Mouse (Mus musculus): ENCODE results near the gene Eral1.

The Eral1 gene

GRCm38 (mm10) chr11:78079961-78080921 lies at the start of gene Eral1:
TSS of gene Eral1 (minus strand) at chr11:78080383.
- DNase-seq (ENCODE audit: low read depth, low spot score): peak; percentile 75

DNA sequence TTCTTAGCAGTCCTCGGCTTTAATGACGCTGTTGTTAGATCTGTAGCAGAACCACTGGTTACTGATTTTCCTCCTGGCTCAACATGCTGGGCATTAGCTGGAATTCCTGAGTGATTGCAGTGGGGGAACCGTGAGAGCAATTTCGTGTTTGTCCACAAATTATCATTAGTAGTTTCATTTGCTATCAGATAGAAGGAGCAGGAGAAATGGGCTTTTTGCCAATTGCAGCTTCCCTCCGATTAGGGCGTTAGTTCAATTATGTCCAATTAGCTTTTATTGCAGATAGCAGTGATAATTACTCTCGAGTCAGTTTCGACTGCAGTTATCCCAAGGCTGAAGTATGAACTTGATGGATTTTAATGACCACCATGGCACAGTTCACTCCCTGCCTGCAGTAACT lies 49.3 kb upstream of the Eral1 start:
- DNase-seq (ENCODE audit: low read depth, low spot score): no peak

DNA sequence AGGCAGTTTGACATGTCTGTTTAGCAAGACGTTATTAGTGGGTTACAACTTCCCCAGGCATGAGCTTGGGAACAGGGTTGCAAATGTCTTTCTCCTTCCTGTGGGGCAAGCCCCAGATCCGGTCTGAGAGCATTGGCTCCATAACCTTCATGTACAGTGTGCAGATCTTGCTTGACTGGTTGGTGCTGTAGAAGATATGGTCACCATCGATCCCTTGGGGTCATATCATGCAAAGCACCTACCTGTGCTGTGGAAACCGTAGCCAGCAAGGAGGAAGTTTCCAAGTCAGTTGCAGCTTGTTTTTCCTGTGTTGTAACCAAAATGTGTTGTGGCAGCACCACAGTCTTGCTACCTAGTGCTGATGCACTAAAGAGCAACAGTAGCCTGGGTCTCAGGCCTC lies 46.6 kb upstream of the Eral1 start:
- DNase-seq (ENCODE audit: low read depth, low spot score): no peak

GRCm38 (mm10) chr11:78125691-78126090 lies 45.5 kb upstream of the Eral1 start:
- no peak for DNase-seq (ENCODE audit: low read depth, low spot score)

- peak; percentile 31 for DNase-seq (ENCODE audit: low read depth, low spot score)
These were observed 43.6 kb upstream of the Eral1 start for GRCm38 (mm10) chr11:78123782-78124181.

DNA sequence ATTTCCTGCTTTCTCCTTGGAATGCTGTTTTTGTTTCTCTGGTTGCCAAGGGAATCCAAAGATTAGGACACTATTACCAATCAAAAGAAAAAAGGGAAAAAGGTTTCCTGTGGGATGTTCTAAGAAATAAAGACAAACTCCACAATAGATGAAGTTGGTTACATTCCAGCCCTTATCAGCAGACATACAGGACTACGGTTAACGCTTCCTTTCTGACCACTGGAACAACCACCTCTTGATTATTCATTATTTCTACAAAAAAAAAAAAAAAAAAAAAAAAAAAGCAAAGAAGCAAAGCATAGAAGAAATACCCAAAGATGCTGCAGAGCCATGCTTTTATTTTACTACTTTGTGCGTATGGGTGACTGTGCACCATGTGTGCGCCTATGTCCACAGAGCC lies 42.6 kb upstream of the Eral1 start:
- no peak for DNase-seq (ENCODE audit: low read depth, low spot score)

- DNase-seq (ENCODE audit: low read depth, low spot score): no peak
These were observed 41.0 kb upstream of the Eral1 start for GRCm38 (mm10) chr11:78121176-78121575.

GRCm38 (mm10) chr11:78119898-78120297 lies 39.7 kb upstream of the Eral1 start:
- DNase-seq (ENCODE audit: low read depth, low spot score): no peak

DNA sequence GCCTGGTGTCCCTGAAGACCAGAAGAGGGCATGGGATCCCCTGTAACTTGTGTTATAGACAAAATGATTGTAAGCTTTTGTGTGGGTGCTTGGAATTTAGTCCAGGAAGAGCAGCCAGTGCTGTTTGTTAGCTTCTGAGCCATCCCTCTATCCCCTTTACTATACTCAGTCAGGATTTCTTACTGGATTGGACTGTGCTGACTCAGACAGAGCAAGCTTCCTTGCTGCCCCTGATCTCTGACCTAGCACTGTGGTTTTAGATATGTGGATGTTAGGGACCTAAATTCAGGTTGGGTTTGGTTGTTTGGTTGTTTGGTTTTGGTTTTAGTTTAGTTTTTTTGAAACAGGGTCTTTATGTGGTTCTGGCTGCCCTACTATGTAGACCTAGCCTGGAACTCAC lies 38.3 kb upstream of the Eral1 start:
- no peak for DNase-seq (ENCODE audit: low read depth, low spot score)

DNA sequence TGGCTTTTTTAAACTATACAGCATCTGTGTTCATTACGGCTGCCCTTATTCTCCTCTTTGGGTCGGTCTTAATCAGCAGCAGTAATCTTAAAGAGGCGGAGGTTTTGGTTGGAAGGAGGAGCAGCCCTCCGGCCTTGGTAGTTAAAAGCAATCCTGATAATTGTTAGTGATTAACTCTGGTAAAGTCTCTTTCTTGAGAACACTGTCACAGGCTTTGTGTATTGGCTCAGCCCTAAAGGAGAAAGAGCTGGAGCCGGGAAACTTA lies 35.9 kb upstream of the Eral1 start:
- no peak for DNase-seq (ENCODE audit: low read depth, low spot score)

DNA sequence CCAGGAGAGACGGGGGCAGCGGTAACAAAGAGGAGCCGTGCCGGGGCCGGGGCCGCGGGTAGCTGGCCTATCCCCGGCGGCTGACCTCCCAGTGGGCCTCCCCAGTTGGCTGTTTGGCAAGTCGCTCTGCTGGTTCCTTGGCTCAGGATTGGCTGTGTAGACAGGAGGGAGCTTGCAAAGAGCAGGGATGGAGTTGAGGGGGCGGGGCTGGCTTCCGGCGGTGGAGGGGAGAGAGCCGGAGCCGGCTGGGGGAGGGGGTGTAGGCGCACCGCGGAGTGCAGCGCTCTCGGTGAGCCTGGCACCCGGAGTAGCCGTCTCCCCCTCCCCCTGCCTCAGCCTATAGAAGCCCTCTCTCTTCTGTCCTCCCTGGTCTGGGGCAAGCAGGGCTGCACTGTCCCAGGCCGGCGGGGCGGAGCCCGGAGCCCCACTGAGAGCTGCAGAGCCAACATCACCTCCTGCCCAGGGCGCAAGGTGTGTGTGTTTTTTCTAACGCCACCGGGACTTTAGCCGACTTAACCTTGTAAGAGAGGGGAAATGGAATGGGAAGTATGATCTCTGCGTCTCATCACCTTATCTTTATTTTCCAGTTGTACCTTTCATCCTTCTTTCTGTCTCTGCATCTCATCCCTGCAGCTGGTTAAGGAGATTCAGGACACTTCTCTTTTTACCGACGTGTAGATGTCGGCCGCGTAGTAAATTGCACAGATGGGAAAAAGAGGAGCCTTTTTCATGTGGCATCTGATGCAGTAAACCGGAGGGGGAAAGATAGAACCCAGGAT lies 35.4 kb upstream of the Eral1 start:
- DNase-seq (ENCODE audit: low read depth, low spot score): peak; percentile 94

GRCm38 (mm10) chr11:78114676-78115366 lies 34.6 kb upstream of the Eral1 start:
- DNase-seq (ENCODE audit: low read depth, low spot score): no peak

GRCm38 (mm10) chr11:78113616-78114015 lies 33.4 kb upstream of the Eral1 start:
- DNase-seq (ENCODE audit: low read depth, low spot score): no peak

DNA sequence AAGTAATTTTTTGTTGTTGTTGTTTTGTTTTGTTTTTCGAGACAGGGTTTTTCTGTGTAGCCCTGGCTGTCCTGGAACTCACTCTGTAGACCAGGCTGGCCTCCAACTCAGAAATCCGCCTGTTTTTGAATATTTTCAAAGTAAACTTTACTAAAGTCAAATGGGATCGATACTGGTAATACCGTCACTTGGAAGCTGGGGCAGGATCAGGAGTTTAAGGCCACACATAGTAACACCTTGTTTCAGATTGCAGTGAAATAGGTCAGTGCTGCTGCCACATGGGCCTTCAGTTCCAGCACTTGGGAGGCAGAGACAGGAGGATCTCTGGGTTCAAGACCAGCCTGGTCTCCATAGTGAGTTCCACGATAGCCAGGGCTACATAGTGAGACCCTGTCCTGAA lies 24.3 kb upstream of the Eral1 start:
- no peak for DNase-seq (ENCODE audit: low read depth, low spot score)

DNA sequence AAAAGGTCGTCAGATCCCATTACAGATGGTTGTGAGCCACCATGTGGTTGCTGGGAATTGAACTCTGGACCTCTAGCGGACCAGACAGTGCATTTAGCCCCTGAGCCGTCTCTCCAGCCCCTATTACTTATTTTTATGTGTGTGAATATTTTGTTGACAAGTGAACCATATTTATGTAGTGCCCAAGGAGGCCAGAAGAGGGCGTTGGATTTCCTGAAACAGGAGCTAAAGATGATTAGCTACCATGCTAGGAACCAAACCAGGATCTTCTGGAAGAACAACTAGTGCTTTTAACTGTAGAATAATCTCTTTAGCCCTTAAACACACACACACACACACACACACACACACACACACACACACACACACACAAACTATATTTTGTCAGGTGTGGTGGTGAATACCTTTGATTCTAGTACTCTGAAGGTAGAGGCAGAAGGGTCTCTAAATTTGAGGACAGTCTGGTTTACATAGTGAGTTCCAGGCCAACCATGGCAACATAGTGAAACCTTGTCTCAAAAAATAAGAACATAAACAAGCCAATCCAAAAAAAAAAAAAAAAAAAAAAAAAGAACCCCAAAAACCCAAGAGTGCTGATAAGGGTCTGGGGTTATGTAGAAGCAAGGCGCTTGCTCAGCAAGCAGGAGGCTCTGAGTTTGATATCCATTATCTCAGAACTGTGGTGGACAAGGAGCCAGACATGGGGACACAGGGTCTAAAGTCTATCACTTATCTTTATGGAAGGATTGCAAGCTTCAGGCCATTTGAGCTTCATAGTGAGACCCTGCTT lies 23.0 kb upstream of the Eral1 start:
- DNase-seq (ENCODE audit: low read depth, low spot score): no peak

GRCm38 (mm10) chr11:78102142-78102541 lies 22.0 kb upstream of the Eral1 start:
- DNase-seq (ENCODE audit: low read depth, low spot score): no peak

DNA sequence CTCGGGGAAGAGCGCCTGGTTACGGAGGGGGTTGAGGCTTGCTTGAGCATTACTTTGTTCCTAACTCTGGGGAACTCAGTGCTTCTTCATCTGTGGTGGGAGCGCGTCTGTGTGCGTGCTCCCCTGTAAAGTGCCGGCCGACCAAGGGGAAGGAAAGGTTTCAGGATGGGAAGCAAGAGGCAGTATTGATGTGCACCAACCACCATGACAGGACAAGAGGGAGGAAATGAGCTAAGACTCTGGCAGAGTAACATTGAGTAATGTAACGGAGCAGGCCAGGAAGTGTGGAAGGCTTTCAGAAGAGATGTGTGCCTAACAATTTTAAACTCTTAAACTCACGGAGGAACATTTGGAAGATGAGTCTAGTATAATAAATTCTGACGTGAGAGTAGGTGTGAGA lies 20.6 kb upstream of the Eral1 start:
- no peak for DNase-seq (ENCODE audit: low read depth, low spot score)

DNA sequence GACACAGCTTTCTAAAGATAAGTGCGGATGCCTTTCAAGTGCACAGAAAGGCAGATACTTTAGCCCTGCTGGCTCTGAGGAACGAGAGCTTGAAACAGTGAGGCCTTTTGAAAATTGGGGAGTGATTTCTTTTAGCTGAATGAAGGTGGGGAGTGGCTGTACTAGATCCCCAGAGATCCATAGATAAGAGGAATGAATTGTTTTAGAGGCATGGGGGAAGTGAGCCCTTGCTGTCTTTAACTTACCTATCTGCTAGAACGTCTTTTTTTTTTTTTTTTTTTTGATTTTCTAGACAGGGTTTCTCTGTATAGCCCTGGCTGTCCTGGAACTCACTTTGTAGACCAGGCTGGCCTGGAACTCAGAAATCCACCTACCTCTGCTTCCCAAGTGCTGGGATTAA lies 16.9 kb upstream of the Eral1 start:
- DNase-seq (ENCODE audit: low read depth, low spot score): no peak

GRCm38 (mm10) chr11:78095144-78095516 lies 14.9 kb upstream of the Eral1 start:
- DNase-seq (ENCODE audit: low read depth, low spot score): no peak

GRCm38 (mm10) chr11:78094504-78095143 lies 14.4 kb upstream of the Eral1 start, which contains the start of gene Fam222b:
TSS of gene Fam222b (plus strand) at chr11:78094660.
- peak; percentile 83 for DNase-seq (ENCODE audit: low read depth, low spot score)

GRCm38 (mm10) chr11:78094137-78094503 lies 13.9 kb upstream of the Eral1 start:
- no peak for DNase-seq (ENCODE audit: low read depth, low spot score)
